Mouse (Mus musculus) ES-Bruce4 (cell line): ENCODE results near the gene Olig2. TPM values are rescaled to one million over a fixed set of nuclear protein-coding genes. Genes with fewer than 3 reads are reported as not detected.

Experiments
- H3K27ac ChIP-seq: 2 replicates; pipeline ENCODE4 v1.5.1; 2012; ENCODE audit warnings: low read length, inconsistent platforms; ENCODE audit not compliant: insufficient read depth
- H3K27me3 ChIP-seq: 2 replicates; pipeline ENCODE4 v1.6.1; 2012; ENCODE audit warnings: mild to moderate bottlenecking, low read length, inconsistent platforms; ENCODE audit not compliant: control insufficient read depth, poor library complexity, insufficient read depth, severe bottlenecking
- H3K36me3 ChIP-seq: 2 replicates; pipeline ENCODE4 v1.6.1; 2012; ENCODE audit warnings: inconsistent platforms, mild to moderate bottlenecking, low read length, moderate library complexity; ENCODE audit not compliant: control insufficient read depth, poor library complexity, insufficient read depth, severe bottlenecking
- H3K4me1 ChIP-seq: one replicate; pipeline ENCODE4 v1.8.1; 2011; ENCODE audit warnings: low read length; ENCODE audit not compliant: control insufficient read depth, insufficient read depth
- H3K4me3 ChIP-seq: 2 replicates; pipeline ENCODE4 v1.5.1; 2011; ENCODE audit warnings: low read depth, mild to moderate bottlenecking, low read length
- H3K9ac ChIP-seq: 2 replicates; pipeline ENCODE4 v1.6.1; 2012; ENCODE audit warnings: low read depth, mild to moderate bottlenecking, inconsistent platforms; ENCODE audit not compliant: poor library complexity, severe bottlenecking
- H3K9me3 ChIP-seq: replicated peaks from 2 replicates; pipeline ENCODE4 v1.6.1; 2012; ENCODE audit warnings: mild to moderate bottlenecking, low read length, inconsistent platforms; ENCODE audit not compliant: control insufficient read depth, poor library complexity, insufficient read depth, severe bottlenecking
- CTCF ChIP-seq: IDR thresholded peaks from one replicate; pipeline ENCODE4 v1.8.1; 2011; ENCODE audit warnings: low read depth, low read length
- EP300 ChIP-seq: IDR thresholded peaks from 2 replicates; pipeline ENCODE4 v1.6.1; 2011; ENCODE audit warnings: low read depth, low read length; ENCODE audit not compliant: insufficient read depth
- POLR2A ChIP-seq: IDR thresholded peaks from one replicate; pipeline ENCODE4 v1.8.1; 2011; ENCODE audit warnings: low read length; ENCODE audit not compliant: insufficient read depth
- polyA plus RNA-seq: library from polyadenylated mRNA; stranded (reverse); fragments of >200 nt; gene quantifications from 2 replicates; pipeline ENCODE4 v1.2.4, GENCODE M21; 2011; ENCODE audit warnings: low read depth; ENCODE audit not compliant: missing spikeins, insufficient read depth, insufficient read length

The Olig2 gene
- polyA plus RNA-seq, 1 experiment: 26.2 TPM

DNA sequence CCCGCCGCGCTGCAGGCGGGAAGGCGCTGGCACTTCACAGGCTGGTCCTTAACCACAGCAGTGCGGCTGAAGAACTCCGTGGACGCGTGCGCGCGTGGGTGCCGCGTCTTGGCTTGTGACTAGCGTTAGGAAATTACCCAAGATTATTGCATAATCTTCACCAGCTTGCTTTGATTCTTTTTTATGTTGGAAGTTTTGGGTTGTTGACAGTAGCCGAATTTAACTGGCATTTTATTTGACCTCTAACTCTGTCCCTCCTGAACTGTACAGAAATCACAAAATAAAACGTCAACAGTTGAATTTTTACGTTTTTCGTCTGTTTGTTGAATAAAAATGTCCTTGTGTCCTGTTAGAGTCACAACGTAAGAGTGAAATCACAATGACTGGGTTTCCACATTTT is 46.4 kb downstream of the Olig2 start:
- Histone ChIP-seq H3K36me3 (no peaks in the 10 kb centered on the region), H3K9ac (peak overlapping the region; percentile 77), H3K27me3 (no peaks in the 10 kb centered on the region), H3K4me1 (no peaks in the 10 kb centered on the region), H3K9me3 (no peaks in the 10 kb centered on the region), H3K27ac (peak overlapping the region; percentile 62), H3K4me3 (peak overlapping the region; percentile 85)
- TF ChIP-seq EP300: no peak
- no peak for TF ChIP-seq POLR2A
- no peak for TF ChIP-seq CTCF

Other genes with a start within 250 kb of the Olig2 start
- 27.5 and 33.2 TPM in 2 replicates for gene Synj1, start 214.1 kb upstream of the Olig2 start, polyA plus RNA-seq
- 96.0 and 108 TPM in 2 replicates for gene Paxbp1, start 180.9 kb upstream of the Olig2 start, polyA plus RNA-seq
- 0.33 TPM in 1 of 2 replicates, not detected in the other for gene 4932438H23Rik, start 130.3 kb upstream of the Olig2 start, polyA plus RNA-seq
- gene Olig1, start 44.3 kb downstream of the Olig2 start, polyA plus RNA-seq: 43.8 and 44.3 TPM in 2 replicates
- gene Ifnar2, start 147.3 kb downstream of the Olig2 start, polyA plus RNA-seq: 13.4 and 19.6 TPM in 2 replicates
- 1.6 TPM in 1 of 2 replicates, not detected in the other for gene Gm21970, start 166.3 kb downstream of the Olig2 start, polyA plus RNA-seq
- 3.5 and 4.3 TPM in 2 replicates for gene Il10rb, start 180.7 kb downstream of the Olig2 start, polyA plus RNA-seq